Mouse (Mus musculus): ENCODE data around the gene Tspan6. TPM values are rescaled to one million over a fixed set of nuclear protein-coding genes. Genes with fewer than 3 reads are reported as not detected.

The Tspan6 gene
- polyA plus RNA-seq, 1 experiment, result 4.6 TPM

DNA sequence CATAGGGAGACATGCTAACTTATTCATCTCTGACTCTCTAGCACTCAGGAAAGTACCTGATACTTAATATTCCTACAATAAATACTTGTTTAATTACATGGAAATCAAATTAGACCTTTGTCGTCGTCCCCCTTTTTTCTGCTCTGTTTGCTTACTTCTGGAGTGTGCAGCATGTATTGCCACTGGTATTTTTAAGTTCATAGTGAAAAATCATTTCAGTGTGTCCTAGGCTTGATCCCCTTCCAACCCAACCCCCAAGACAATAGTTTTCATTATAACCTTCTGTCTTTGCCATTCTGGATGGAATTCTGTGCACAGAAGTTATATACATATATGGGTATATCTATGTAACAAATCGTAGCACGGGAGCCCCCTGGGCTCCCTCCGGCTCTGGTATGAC is 47.5 kb downstream of the Tspan6 start, which contains the start of gene Tnmd:
TSS of gene Tnmd (plus strand) at position 301 of the 400 bp plus-strand sequence.
- Histone ChIP-seq H3K4me1 (ENCODE audit: control insufficient read depth, insufficient read depth, insufficient read length, low read length) (no peaks in the 10 kb centered on the region), H3K4me3 (ENCODE audit: insufficient read depth, low read depth, low read length) (no peak within 1 kb of the TSS), H3K27ac (replicated peaks; ENCODE audit: low read depth, low read length) (no peak within 1 kb of the TSS)

Other genes with a start within 250 kb of the Tspan6 start
- gene Pcdh19, start 209.4 kb downstream of the Tspan6 start, polyA plus RNA-seq (2012; ENCODE audit: insufficient read depth, insufficient read length, missing spikeins), result 1.9 and 3.1 TPM in 2 replicates
- 1.1 TPM in 1 of 2 replicates, not detected in the other for gene Tnmd, start 47.4 kb downstream of the Tspan6 start, polyA plus RNA-seq (2012; ENCODE audit: insufficient read depth, insufficient read length, missing spikeins)
- 5.0 and 5.2 TPM in 2 replicates for gene Srpx2, start 10.0 kb upstream of the Tspan6 start, polyA plus RNA-seq (2012; ENCODE audit: insufficient read depth, insufficient read length, missing spikeins)
- gene Sytl4, start 83.4 kb upstream of the Tspan6 start, polyA plus RNA-seq (2012; ENCODE audit: insufficient read depth, insufficient read length, missing spikeins), result 3.6 and 3.9 TPM in 2 replicates
- 10.3 and 17.1 TPM in 2 replicates for gene Cstf2, start 160.8 kb upstream of the Tspan6 start, polyA plus RNA-seq (2012; ENCODE audit: insufficient read depth, insufficient read length, missing spikeins)